Mouse (Mus musculus) spleen, adult 18-20 months (tissue): ENCODE results near the gene Fgfr2.

Experiments
- DNase-seq, 2 experiments: peaks; one replicate each; pipeline ENCODE4 v3.0.0; 2022; ENCODE audit warnings: mixed read lengths in 2 of 2

The Fgfr2 gene

DNA sequence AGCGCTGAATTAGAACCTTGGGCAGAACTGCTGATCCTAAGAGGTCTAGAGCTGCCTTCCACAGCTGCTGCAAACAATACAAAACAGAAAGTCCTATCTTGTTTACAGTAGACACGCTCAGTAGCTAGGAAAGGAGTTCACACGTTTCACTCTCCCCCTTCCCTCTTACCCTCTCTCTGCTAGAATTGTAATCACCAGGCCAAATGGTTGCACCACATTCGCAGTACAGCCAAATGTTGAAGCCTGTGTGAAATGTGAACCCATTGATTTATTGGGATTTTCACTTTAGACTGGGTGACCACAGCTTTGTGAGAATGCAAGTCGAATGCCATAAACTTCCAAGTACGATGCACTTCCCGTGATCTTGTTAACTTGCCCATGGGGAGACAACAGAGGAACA, 1028.5 kb downstream of the Fgfr2 start:
- DNase-seq, result no peak

GRCm38 (mm10) chr7:132091551-132091950, 1031.6 kb downstream of the Fgfr2 start:
- DNase-seq, result no peak

DNA sequence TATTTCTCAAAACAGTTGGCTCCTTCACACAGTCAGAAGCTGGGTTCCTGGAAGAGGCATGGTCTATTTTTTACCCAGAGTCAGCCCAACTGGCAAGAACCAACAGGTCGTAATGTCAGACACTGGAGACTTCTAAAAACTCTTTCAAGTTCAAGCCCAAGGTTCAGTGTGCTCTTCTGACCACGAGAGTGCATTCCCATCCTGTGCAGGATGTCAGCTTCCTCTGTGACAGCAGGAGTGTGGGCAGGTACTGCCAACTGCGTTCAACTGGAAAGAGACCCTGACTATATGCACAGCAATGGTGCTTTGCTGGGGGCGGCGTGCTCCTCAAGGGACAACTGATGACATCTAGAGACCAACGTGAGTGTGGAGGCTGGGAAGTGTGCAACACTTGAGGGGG, 1034.5 kb downstream of the Fgfr2 start:
- no peak for DNase-seq

DNA sequence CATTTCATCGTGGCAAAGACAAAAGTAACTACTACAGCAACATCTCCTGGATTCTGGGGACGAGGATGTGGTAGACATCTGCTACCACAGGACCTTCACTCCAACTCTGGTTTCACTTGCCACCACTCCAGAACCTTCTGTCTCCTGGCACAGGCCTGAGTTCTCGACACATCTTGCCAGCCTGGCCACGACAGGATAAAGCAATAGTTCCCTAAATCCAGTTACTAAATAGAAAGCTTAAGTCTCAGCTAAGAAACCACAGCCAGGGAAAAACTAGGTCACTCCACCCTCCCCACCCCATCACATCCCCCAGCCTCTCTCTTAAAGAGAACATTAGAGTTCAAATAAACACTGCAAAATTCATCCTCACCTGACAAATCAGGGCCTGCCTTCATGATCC, 1035.0 kb downstream of the Fgfr2 start:
- no peak for DNase-seq

DNA sequence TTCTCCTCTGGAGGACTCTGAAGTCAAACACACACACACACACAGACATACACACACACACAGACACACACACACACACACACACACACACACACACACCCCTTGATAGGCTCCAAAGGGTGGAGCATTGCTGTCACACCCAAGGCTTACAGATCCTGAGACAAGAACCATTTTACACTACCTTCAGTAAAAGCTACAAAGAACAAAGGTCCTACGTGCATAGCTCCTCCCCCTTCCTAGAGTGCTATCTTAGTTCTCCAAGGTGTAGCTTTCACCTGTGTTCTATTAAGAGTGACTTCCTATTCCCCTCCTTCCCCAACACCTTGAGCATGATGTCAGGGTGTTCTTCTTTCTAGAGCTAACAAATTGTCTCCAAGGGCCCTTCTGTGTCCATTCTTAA, 1047.3 kb downstream of the Fgfr2 start:
- no peak for DNase-seq

- DNase-seq, result no peak
Measured at GRCm38 (mm10) chr7:132074503-132074902, 1048.6 kb downstream of the Fgfr2 start.

DNA sequence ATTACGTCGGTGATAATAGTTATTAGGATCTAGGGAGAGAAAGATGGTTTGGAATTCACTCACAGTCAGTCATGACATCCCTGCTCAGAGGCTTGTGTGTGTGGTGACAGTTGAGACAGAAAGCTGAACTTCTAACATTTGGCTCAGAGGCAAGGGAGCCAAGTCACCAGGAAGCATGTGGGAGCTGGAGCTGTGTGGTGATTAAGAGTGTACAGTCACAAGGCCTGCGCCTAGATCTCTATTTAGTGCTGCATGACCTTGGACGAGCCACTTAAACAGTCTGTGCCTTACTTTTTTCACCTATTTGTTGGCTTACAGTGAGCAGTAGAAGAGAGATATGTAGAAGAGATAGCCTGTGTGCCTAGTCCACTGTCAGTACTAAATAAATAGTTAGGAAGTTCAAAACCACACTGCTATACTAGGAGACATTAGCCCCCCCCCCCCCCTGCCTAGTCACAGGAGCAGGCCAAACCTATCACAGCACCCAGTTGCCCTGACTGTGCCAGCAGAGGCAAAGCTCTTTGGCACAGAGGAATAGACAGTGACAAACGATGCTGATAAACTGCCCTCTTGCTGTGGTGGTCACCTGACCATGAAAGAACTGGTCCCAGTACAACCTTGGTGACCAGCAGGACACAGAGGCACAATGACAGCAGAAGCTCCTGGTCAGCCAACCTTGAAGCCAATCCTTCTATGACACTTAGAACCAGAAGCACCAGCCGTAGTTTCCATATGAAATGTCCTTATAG, 1052.1 kb downstream of the Fgfr2 start:
- no peak for DNase-seq

- no peak for DNase-seq
Measured at GRCm38 (mm10) chr7:132067951-132068350, 1055.2 kb downstream of the Fgfr2 start.

GRCm38 (mm10) chr7:132067511-132067910, 1055.6 kb downstream of the Fgfr2 start:
- DNase-seq, result no peak

DNA sequence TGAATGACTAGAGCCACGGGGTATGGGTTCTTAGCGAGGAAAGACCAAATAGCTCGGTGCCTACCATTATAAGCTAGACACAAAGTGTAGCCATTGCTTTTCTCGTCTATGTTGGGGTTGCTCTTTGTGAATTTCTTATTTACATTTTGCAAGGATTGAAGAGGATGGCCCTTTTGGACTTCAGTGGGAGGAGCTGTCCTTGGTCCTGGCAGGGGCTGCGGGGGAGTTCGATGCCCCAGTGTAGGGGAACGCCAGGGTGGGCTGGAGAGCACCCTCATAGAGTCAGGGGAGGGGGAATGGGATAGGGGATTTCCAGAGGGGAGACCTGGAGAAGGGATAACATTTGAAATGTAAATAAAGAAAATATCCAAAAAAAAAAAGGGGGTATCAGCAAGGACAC, 1063.0 kb downstream of the Fgfr2 start:
- DNase-seq, result no peak

DNA sequence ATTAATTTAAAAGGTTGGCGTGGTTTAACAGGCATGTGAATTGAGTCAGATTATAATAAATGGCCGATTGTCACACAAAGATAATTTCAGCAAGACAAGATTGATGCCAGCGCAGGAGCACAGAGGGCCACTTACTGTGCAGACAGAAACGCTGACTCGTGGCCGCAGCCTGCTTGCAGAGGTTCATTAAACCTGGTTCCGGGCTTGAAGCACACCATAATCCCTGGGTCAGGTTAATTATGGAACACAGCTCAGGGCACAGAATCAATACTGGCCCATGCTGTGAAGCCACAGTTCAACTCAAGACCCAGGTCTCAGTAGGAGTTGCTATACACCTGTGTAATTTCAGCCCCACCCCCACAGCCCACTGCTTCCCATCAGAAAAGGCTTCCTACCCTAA, 1066.6 kb downstream of the Fgfr2 start:
- no peak for DNase-seq

DNA sequence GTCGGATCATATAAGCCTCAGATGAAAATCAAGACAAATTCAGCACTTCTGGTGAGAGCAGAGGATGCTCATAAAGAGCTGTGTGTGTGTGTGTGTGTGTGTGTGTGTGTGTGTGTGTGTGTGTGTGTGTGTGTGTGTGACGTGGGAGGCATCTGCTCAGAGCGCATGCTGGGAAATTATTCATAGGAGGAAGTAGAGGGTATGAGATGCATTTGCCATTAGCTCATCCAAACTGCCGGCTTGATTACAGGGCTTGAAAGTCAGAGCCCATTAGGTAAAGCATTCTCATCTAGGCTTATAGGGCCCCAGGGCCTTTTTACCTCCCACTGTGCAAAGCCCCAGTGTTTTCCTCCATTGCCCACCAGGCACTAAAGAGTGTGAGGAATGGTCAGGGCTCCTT, 1076.5 kb downstream of the Fgfr2 start:
- no peak for DNase-seq

- DNase-seq, result no peak
Measured at GRCm38 (mm10) chr7:132031940-132032531, 1091.1 kb downstream of the Fgfr2 start.

DNA sequence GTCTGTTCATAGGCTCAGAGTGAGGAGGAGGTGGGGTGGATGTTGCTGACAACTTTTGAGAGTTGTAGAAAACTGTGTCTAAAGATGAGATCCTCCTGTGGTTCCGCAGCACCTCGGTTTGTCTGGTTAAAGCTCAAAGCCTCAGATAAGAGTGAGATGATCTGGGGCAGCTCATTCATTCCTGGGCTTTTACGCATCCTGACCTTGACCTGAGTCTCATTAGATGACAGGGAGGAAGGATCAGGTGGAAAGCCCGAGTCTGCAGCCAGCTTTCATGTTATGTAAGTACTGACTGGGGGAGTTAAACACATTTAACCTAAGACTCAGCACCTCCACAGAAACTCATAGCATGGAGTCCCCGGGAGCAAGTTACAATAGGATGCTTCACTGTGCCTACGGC, 1096.5 kb downstream of the Fgfr2 start:
- DNase-seq, result no peak

DNA sequence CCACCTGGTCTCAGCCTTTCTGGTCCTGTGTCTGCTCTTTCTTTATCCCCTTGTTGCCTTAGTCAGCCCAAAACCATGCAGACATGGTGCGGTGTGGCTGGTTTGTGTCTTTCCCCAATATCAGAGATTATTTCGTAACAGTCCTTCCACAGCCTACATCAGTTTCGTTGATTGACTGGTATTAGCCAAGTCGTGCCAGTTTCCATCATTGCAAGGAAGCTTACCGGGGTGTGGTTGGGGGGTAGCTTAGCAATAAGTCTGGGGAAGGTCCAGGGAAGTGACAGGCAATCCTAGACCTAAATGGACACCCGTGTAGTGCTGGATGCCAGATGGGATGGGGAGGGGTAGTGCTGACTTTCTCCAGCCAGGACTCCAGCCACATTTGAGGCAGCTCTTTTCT, 1097.6 kb downstream of the Fgfr2 start:
- DNase-seq, result no peak

- no peak for DNase-seq
Measured at GRCm38 (mm10) chr7:132015933-132016332, 1107.2 kb downstream of the Fgfr2 start.

DNA sequence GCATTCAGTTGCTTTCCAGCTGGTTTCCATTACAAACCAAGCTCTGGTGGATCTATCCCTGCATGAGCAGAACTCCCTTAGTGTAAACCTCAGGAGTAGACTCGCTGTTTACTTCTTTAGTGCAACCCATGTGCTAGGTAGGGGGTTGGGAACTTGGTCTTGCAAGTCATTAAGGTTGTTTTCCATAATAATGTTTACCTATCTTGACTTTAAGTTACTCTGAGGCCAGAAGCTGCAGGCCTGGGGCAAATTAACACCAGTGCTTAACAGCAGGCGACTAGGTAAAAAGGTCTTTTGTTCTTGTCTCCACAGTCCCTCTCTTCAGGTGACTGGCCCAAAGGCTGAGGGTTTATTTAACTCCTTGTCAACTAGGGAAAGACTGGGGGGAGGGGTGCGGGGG, 1108.0 kb downstream of the Fgfr2 start:
- no peak for DNase-seq

DNA sequence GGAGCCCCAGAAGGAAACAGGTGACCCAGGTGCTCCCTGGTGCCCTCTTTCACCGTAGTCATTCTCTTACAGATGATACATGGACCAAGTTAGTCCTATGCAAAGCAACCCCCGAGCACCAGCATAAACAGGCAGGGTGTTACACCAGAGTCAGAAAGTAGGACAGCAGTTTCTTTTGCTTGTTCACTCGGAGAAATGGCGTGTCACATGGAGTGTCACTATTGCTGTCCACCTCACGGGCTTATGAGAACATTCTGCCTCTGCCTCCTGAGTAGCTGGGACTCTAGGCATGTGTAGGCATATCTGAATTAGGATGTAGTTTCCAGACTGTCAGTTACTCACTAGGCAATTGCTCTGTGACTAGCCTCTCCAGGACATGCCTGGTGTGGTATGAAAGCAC, 1109.2 kb downstream of the Fgfr2 start:
- DNase-seq, result no peak

GRCm38 (mm10) chr7:132012969-132013679, 1110.0 kb downstream of the Fgfr2 start:
- DNase-seq, result no peak

DNA sequence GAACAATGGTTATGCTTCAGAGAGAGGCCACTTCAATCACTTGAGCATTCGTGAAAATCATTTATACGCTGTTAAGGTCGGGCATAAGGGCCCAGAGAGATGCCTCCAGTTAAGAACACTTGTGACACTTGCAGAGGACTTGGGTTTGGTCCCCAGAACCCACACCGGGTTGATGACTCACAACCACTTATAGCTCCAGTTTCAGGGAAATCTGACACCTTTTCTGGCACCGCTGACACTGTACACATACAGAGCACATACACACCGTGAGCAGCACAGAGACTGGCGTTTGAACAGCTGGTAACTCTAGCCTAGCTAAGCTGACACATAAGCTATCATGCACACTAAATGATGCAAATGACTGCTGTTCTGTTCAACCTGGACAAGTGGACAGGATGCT, 1114.1 kb downstream of the Fgfr2 start:
- DNase-seq, result no peak

GRCm38 (mm10) chr7:132005996-132006696, 1117.0 kb downstream of the Fgfr2 start:
- no peak for DNase-seq

GRCm38 (mm10) chr7:131992873-131993272, 1130.3 kb downstream of the Fgfr2 start:
- no peak for DNase-seq

GRCm38 (mm10) chr7:131992226-131992625, 1130.9 kb downstream of the Fgfr2 start:
- DNase-seq, result no peak

GRCm38 (mm10) chr7:131989056-131989455, 1134.1 kb downstream of the Fgfr2 start:
- DNase-seq, result no peak
